In the genomic region with DNA sequence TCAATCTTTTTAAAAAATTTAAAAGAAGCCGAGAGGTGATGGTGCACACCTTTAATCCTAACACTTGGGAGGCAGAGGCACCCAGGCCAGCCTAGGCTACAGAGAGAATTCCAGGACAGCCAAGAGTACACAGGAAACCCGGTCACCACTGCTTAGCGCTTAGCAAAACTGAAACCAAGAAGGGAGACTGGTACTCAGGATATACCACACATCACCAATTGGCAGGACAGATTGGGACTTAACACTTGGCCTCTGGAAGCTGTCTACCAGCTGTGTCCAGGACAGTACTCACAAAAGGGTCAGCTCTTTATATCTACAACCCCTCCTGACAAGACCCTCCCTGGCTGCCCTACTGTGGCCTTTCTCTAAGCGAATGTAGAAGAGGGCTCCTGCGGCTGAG, we compare ENCODE assay signal across 8 mouse cellular contexts. TPM values are rescaled to one million over a fixed set of nuclear protein-coding genes. Genes with fewer than 3 reads are reported as not detected.
DNase-seq lines count a peak whose midpoint lies in the region; ATAC-seq and TF ChIP-seq lines count a peak whose summit lies in the region.

No protein-coding gene starts in this region.

- H3K4me2 ChIP-seq in embryonic facial prominence, embryonic 13.5 days, result peak overlapping the region; percentile 96
- H3K4me2 ChIP-seq in limb, embryonic 14.5 days (replicated peaks; ENCODE audit: low read depth, low read length, severe bottlenecking), result peak overlapping the region; percentile 71

- peak overlapping the region; percentile 48; the same call in 1 of the 2 replicates for H3K4me3 ChIP-seq in liver, adult 2 months (ENCODE audit: insufficient read depth, low read depth, low read length)
- H3K4me3 ChIP-seq in embryonic facial prominence, embryonic 13.5 days, result peak overlapping the region; percentile 97
- peak overlapping the region; percentile 88 for H3K4me3 ChIP-seq in limb, embryonic 14.5 days (replicated peaks; ENCODE audit: low read length)
- peak overlapping the region; percentile 71 for H3K4me3 ChIP-seq in small intestine, adult 2 months (ENCODE audit: low read depth, low read length)

- peak overlapping the region; percentile 46; the same call in 1 of the 2 replicates for H3K9ac ChIP-seq in liver, adult 2 months (ENCODE audit: low read depth, low read length)
- H3K9ac ChIP-seq in embryonic facial prominence, embryonic 13.5 days, result peak overlapping the region; percentile 78
- peak overlapping the region; percentile 61 for H3K9ac ChIP-seq in limb, embryonic 14.5 days (ENCODE audit: low read depth, low read length, severe bottlenecking)

- ATAC-seq in embryonic facial prominence, embryonic 13.5 days (ENCODE audit: insufficient number of reproducible peaks, insufficient read depth, low FRiP score, low TSS enrichment, low read depth), result no peak
- no peak for ATAC-seq in limb, embryonic 14.5 days (ENCODE audit: low FRiP score, low read depth)

- no peaks in the 10 kb centered on the region for H3K9me3 ChIP-seq in embryonic facial prominence, embryonic 13.5 days
- no peaks in the 10 kb centered on the region for H3K9me3 ChIP-seq in limb, embryonic 14.5 days (ENCODE audit: control insufficient read depth, low read length)

- H3K79me2 ChIP-seq in liver, adult 2 months (ENCODE audit: control insufficient read depth, insufficient read depth, low read length), result peaks cover 5% of the 10 kb centered on the region; the same call in 1 of the 2 replicates

- H3K4me1 ChIP-seq in liver, adult 2 months (ENCODE audit: control insufficient read depth, insufficient read depth, low read length), result peaks cover 7% of the 10 kb centered on the region
- peaks cover 49% of the 10 kb centered on the region for H3K4me1 ChIP-seq in embryonic facial prominence, embryonic 13.5 days
- H3K4me1 ChIP-seq in limb, embryonic 14.5 days (ENCODE audit: control insufficient read depth, insufficient read depth, low read length), result peaks cover 34% of the 10 kb centered on the region
- H3K4me1 ChIP-seq in small intestine, adult 2 months (ENCODE audit: control insufficient read depth, insufficient read depth, insufficient read length, low read length), result peaks cover 10% of the 10 kb centered on the region

- WGBS in liver, adult 2 months, result 17% methylated on average over 5 of the region's 5 CpGs
- 18% methylated on average over 5 of the region's 5 CpGs for WGBS in embryonic facial prominence, embryonic 13.5 days
- 11% methylated on average over 5 of the region's 5 CpGs for WGBS in limb, embryonic 14.5 days
- WGBS in small intestine, adult 2 months, result 12% methylated on average over 5 of the region's 5 CpGs

- no peaks in the 10 kb centered on the region for H3K36me3 ChIP-seq in liver, adult 2 months (ENCODE audit: control insufficient read depth, insufficient read depth, low read length)
- peaks cover 15% of the 10 kb centered on the region for H3K36me3 ChIP-seq in embryonic facial prominence, embryonic 13.5 days
- peaks cover 21% of the 10 kb centered on the region for H3K36me3 ChIP-seq in limb, embryonic 14.5 days (ENCODE audit: control insufficient read depth, insufficient read depth, low read length)
- no peaks in the 10 kb centered on the region for H3K36me3 ChIP-seq in small intestine, adult 2 months (ENCODE audit: control insufficient read depth, insufficient read depth, low read length)

- TF ChIP-seq POLR2A in liver, adult 2 months (IDR thresholded peaks at IDR 0.05; ENCODE audit: extremely low read depth, insufficient read depth, low read length), result no peak
- TF ChIP-seq POLR2A in limb, embryonic 14.5 days (IDR thresholded peaks at IDR 0.05; ENCODE audit: borderline replicate concordance, extremely low read depth, insufficient read depth, insufficient read length), result no peak
- no peak for TF ChIP-seq POLR2A in small intestine, adult 2 months (IDR thresholded peaks at IDR 0.05; ENCODE audit: low read depth, low read length)

- DNase-seq in liver, adult 2 months (ENCODE audit: extremely low read depth, low read depth, low spot score), result peak; percentile 33
- DNase-seq in liver, result no peak
- no peak for DNase-seq in limb, embryonic 14.5 days (ENCODE audit: low spot score)
- no peak for DNase-seq in embryo, embryonic 11 days
- no peak for DNase-seq in cerebellum, postnatal 14 days
- DNase-seq in cerebellum, adult 18-20 months, result no peak

- TF ChIP-seq CTCF in liver, adult 2 months (IDR thresholded peaks at IDR 0.05; ENCODE audit: low read depth, low read length), result no peak
- no peak for TF ChIP-seq CTCF in small intestine, adult 2 months (IDR thresholded peaks at IDR 0.05; ENCODE audit: extremely low read depth, insufficient read length, insufficient replicate concordance, low read depth, low read length)

- no peaks in the 10 kb centered on the region for H3K27me3 ChIP-seq in liver, adult 2 months (ENCODE audit: control insufficient read depth, insufficient read depth, low read length)
- H3K27me3 ChIP-seq in embryonic facial prominence, embryonic 13.5 days, result no peaks in the 10 kb centered on the region
- H3K27me3 ChIP-seq in limb, embryonic 14.5 days (ENCODE audit: control insufficient read depth, insufficient read depth, low read length), result no peaks in the 10 kb centered on the region
- no peaks in the 10 kb centered on the region for H3K27me3 ChIP-seq in small intestine, adult 2 months (ENCODE audit: control insufficient read depth, insufficient read depth, low read length)

- H3K27ac ChIP-seq in liver, adult 2 months (replicated peaks; ENCODE audit: insufficient read depth, low read depth, low read length), result 0 out of 2 replicates have a peak overlapping the region, but pooled peaks have one; percentile 4
- peak overlapping the region; percentile 99 for H3K27ac ChIP-seq in embryonic facial prominence, embryonic 13.5 days
- peak overlapping the region; percentile 82 for H3K27ac ChIP-seq in limb, embryonic 14.5 days (replicated peaks; ENCODE audit: low read depth, low read length)
- peak overlapping the region; percentile 37; the same call in 1 of the 2 replicates for H3K27ac ChIP-seq in small intestine, adult 2 months (ENCODE audit: insufficient read depth, low read depth, low read length)

RNA-seq across cellular contexts. Expression of a gene that starts 1.4 kb away (rescaled TPM):
- 1.8 and 2.5 TPM in 2 replicates for total RNA-seq in liver, adult 2 months (2014; rRNA removed)
- 7.7 and 10.1 TPM in 2 replicates for polyA plus RNA-seq in liver, adult 2 months (2012; rRNA removed)
- polyA plus RNA-seq in embryonic facial prominence, embryonic 13.5 days (2015; fragmentation: Nextera tagmentation; extraction: Ambion mirVana), result 40.3 and 40.6 TPM in 2 replicates
- 130 and 180 TPM in 2 replicates for polyA plus RNA-seq in limb, embryonic 14.5 days (2012; rRNA removed)
- polyA plus RNA-seq in limb, embryonic 14.5 days (2014; fragmentation: Nextera tagmentation; extraction: Ambion mirVana), result 73.0 and 84.1 TPM in 2 replicates
- 15.9 and 20.0 TPM in 2 replicates for polyA plus RNA-seq in small intestine, adult 2 months (2012; rRNA removed)

Comparison
In these comparisons a context has a peak if more than half of its experiments do, and no peak if none do; other contexts are left out.
1. H3K27ac ChIP-seq: peak in every context shown above with its lines; median percentile 99 in embryonic facial prominence, embryonic 13.5 days; 82 in limb, embryonic 14.5 days; 37 in small intestine, adult 2 months; 4 in liver, adult 2 months.